Mouse (Mus musculus) ovary, adult 18-20 months (tissue): ENCODE results near the gene Filip1.

Source experiments
- DNase-seq: peaks from one replicate; pipeline ENCODE4 v3.0.0; 2022; ENCODE audit warnings: low spot score, mixed read lengths

Gene Filip1

DNA sequence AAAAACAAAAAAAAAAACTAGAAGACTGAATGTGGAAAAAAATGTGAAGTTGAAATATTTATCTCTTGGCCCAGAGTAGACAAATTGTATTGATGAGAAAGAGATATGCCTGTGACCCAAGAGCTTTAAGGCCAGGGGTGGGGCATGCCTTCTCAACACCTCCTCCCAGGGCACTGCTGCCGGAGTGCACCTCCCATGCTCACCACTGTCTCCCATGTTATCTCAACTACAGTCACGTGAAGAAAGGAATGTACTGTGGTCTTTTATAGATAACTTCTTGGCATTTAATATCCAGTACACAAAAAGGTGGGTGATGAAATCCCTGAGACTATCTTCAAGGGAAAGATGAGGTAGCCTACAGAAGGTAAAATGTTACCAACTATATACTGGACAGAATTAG, 64.7 kb downstream of the Filip1 start:
- DNase-seq, result no peak

DNA sequence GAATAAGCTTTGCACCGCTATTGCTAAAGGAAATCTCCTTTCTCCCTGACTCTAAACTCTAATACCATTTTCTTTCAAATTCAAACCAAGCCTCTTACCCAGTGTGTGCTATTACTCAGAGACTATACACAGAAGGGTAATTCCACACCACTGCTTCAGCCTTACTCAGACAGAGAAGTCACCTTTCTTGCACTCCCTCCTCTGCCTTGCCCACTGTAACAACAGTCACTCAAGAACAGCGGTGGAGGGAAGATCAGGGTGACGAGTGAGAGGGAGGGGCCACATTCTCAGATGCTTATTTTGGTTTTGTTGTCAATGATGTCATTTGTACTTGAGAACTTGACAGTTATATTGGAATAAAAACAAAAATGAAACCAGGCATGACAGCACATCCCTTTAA, 65.2 kb downstream of the Filip1 start:
- no peak for DNase-seq

DNA sequence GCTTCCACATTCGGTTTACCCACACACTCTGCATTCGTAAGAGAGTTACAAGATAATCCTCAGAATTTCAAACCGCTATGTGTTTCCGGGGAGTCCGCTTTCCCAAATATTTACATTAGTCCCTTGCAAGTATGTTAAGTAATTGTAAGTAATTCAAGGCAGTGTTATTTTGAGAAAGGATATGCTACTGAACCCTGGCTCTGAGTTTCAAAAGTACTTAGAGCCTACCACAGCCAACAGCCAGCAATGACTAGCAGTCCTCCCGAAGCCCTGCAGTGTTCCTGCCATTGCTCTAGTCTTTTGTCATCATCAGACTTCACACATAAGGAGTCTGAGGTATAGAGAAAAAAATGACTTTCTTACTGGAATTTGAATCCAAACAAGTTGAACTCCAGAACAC, 67.8 kb downstream of the Filip1 start:
- DNase-seq, result no peak

DNA sequence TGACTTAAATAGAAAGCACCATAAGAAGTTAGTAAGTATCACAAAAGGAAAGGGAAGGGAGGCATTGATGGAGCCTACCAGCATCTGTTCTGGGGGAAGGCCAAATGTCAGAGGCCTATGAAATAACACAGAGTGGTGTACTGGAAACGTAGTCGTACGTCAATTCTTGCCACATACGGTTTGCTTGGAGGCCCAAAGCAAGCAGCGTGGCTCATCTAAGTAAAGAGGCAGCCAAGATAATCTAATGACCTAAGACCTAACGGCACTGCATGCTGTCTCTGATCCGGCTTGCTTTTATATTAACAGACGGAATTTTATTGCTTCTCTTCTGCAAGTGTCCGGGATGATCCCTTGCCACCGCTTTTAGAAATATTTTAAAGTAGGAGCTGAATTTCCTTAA, 68.7 kb downstream of the Filip1 start:
- no peak for DNase-seq

DNA sequence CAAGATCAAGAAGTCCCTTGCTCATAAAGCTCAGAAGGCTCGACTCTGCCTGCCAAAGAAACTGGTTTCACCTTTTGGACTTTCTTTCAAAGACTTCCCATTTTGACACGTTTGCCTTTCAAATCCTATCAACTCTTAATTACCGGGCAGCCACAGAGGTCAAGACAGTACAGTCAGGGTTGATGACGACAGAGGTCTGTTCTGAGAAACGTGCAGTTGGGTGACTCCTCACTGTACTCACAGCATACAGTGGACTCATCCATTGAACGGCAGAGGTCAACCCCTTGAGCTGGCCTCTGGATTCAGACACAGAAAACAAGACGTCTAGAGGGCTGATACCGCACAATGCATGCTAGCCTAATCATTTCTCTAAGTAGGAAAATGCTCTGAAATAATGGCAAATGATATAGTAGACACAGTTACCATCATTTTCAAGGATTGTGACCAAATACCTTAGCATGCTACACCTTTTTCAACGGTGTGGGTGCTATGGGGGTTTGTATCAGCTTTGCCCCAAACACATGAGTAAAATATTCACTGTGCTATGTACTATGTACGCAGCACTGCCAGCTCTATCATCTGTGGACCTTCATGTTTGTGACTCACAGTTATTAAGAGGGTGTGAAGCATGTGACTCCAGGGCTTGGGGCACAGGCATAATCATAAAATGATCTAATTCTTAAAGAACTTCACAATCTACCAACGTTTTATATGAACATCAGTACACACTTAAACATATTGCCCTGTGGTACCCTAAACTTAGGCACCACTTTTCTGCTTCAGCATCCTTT, 74.0 kb downstream of the Filip1 start:
- DNase-seq, result no peak

DNA sequence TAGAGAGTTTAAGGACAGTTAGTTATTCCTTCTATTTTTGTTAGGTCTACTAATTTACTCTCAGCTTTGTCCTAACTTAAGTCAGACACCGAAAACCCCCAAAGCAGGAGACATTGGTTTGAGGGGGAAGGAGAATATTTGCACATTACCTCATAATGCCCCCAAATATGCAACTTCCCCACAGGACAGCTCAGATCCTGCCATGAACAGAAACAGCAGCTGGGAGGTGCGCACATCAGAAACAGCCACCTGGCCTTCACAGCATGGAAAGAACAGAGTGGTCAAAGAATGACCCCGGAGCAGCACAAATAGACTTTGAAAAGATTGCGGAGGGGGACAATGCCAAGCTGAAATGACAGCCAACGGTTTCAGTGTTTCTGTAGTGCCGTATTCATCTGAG, 75.1 kb downstream of the Filip1 start:
- no peak for DNase-seq

DNA sequence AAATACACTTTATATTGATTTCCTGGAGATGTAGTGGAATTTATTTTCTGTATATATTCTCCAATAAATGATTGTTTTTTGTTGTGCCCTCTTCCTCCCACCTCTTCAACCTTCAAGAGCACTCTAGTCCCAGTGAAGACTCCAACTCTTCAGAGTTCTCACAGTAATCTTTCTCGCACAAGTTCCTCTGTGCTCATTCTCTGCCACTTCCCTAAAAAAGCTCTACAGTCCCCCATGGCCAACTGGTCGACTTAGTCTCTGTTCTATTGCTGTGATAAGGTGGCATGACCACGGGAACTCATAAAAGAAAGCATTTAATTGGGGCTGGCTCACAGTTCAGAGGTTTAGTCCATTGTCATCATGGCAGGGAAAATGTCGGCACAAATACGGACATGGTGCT, 80.1 kb downstream of the Filip1 start:
- DNase-seq, result no peak

DNA sequence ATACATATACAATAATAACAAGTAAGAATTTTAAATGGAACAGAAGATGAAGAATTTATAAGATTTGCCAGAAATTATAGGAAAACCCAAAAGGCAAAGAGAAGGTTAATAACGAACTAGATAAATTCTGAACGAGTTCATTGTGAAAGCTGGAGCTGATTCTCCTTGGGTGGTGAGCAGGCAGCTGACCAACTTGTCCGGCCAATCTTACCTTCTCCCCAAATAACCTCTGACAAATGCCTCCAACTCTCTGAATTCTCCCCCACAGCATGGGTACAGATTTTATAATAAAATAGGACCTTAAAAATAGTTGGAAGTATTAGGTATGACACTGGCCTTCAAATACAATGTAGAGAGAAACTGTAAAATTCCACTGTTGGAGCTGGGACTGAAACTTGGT, 84.6 kb downstream of the Filip1 start:
- no peak for DNase-seq

DNA sequence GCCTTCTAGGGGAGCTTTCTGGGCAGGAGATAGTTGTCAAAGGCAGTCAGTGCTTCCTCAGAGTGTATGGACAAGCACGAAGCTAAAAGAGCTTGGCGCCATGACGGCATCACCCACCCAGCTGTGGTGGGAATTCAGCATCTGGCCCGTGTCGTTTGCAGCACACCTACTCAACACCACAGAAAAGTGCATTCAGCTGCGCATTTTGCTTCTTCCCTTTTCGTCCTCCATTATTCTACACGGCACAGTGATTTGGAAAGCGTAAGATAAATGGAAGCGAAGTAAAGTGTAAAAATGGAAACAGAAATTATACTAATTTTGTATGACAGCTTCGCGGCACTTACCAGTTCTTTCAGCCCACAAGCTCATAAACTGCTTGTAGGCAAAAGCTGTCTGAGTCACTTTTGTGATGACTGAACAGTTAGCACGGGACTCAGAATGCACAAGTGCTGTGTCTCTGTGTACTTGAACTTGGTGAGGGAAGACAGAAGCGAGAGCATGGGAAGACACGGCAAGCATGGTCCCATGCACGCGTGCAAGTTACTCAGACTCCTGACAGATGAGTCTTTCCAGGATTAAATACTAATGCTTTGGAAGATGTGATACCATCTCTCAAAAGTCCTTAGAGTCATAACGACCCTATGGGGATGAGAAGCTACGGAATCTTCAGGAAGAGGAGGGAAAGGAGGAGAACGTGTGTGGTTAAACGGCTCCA, 85.3 kb downstream of the Filip1 start:
- DNase-seq, result no peak

DNA sequence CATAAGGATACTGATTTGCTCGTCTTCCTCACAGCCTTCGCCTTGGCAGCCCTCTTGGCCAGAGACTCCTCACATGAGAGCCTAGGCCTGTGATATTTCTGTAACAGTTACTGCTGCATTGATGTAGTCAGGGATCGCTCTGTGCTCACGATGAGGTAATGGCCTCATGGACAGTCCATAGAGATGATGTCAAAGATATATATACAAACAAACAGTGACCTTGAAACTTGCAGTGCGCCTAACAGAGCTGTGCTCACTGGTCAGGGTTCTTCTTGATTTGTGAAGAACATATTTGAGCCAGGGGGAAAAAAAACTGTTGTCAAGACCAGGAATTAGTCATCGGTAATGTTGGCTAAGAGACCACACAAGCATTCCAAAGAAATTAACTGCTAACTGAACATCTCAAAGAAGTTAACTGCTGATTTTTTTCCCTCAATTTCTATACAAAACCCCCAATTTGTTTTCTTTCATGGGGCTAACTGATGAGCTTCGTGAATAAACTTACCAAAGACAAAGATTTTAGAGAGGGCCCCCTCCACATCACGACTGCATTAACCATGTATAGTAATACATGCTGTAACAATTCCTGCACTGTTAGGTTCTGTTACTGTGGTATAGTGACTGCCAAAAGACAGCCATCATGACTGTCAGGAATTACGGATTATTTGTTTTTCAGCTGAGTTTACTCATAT, 86.0 kb downstream of the Filip1 start:
- no peak for DNase-seq

DNA sequence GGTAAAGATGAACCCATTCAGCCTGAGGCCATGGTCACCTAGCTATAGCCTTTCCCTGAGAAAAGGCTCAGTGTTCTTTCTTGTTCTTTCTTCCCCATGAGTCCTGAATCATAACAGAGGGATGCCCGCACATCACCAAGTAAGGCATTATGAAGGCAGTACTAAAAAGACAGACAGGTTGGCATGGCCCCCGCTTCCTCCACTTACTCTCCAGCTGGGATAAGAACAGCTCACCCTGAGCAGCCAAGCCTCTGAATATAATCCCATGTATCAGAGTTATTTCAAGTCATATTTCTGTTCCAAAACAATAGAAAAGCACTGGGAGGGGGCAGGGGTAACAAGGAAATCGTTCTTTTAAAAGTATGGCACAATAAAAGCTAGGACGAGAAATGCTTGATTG, 86.7 kb downstream of the Filip1 start:
- DNase-seq, result no peak

DNA sequence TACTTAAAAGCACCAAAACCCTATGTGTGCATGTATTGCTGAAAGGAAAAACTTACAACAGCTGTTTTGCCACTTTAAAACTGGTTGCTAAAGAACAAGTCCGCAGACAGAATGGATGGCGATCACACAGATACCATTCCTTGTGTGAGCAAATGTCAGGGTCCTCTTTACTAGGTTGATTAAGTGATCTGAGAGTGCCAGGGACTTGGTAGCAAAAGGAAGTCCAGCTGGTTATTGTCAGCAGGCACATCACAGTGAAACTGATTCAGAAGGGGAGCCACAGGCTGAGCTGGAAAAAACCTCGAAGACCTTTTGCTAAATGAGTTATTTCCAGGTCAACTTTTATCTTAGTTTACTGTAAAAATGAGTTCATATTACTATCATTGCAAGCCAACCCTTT, 89.4 kb downstream of the Filip1 start:
- no peak for DNase-seq

DNA sequence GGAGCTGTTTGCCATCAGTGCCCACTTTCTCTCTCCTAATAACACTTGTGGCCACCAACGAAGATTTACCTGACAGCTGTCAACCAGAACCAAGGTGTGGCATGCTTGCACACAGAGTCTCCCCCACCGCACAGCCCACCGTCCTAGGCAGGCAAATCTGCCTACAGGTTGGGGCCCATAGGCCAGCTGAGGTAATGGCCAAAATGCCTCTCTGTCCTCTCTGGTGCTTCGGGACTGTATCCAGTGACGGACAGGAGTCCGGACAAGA, 90.2 kb downstream of the Filip1 start:
- no peak for DNase-seq

DNA sequence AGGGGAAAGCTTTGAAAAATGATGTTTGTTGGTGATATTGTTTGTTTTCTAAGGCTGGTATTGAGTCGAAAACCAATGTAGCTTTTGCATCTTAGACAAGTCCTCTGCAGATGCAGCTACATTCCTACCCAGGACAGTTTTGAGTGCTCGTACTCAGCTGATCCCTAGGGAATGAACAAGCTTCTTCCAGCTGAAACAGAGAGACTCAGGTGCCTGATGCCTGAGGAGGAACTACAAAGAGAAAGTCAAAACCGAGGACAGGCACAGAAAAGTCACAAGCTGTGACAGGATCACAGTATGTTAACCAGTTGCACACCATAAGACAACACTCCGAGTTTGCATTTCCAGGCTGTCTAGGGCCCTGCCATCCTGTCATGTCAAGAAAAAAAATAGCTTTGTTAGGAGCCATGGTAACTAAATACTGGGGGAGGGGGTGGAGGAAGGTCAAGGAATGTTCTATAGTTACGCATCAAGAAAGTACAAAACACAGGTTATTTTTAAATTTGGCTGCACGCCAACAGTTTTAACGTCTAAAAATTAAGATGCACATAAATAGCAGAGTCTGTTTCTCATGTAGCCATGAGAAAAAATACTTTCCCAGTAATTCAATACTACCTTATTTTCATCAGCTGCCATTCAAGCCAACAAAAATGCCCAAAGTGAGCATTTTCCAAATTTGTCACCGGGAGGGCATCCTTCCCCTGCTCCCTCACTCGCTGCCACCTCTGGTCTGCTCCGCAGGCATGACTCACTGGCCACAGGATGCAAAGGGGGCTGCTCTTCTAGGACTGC, 90.8 kb downstream of the Filip1 start:
- DNase-seq, result no peak

DNA sequence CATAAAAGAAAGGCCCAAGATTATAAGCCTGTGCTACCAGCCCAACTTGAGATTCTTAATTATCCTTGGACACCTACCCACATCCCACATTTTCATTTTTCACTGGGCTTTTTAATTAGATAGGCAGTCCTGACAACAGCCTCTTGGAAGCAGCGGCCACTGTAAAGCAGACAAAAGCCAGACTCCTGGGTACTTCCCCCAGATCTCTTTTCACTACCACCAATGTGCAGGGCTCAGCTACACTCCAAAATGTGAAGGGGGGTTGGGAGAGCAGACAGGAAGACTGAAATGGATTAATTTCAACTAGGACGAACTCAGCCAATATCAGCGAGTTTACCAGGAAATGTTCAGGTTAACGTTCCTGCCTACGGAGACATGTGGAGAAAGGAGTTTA, 92.1 kb downstream of the Filip1 start:
- no peak for DNase-seq

DNA sequence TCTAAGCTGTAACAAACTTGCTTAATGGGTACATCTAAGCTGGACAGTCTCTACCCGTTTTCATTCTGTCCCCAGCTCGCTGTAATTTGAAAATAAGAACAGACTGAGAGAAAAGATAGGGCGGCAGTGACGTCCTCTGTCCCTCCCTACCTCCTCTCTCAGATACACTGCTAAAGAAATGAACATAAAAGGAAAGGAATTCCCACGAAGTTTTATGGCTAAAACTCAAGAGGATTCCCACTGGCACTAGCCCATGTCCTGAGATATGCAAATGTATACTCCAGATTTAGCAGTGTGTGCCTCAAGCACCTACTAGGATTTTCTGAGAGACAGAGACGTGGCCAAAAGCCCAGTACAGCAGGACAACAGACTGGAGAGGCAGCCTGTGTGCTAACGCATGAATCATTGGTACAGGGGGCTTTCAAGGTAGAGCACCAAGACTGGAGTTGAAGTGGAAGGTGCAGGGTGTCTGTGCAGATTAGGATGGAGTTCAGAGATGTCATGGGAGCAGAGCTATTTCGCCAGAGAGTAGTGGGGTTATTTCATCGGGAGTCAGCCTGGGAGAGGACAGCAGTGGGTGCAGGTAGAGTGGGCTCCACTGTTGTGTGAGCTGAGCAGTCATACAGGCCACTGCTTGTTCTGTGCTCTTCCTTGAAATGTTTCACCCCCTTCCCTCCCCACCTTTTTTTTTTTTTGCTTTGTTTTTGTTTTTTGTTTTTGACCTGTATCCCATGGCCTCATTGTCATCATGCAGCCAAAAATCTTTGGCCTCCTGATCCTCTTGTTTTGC, 92.7 kb downstream of the Filip1 start:
- no peak for DNase-seq

DNA sequence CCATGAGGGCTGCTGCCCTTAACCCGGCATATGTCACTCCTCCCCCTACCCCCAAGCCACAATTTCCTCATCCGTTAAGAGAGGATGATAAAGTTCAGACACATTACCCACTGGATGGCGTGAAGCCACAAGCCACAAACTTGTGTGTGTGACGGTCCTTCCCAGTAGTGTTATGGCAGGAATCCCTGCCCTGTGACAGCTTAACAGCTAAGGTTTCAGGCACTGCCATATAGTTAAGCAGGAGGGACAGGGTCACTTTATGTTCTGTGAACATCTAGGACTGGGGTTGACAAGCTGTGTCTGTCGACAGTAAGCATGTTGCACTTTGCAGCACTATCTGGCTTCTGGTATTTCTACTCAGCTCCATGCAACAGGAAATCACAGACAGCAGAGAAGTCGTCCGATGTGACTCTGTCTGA, 93.3 kb downstream of the Filip1 start:
- DNase-seq, result no peak

DNA sequence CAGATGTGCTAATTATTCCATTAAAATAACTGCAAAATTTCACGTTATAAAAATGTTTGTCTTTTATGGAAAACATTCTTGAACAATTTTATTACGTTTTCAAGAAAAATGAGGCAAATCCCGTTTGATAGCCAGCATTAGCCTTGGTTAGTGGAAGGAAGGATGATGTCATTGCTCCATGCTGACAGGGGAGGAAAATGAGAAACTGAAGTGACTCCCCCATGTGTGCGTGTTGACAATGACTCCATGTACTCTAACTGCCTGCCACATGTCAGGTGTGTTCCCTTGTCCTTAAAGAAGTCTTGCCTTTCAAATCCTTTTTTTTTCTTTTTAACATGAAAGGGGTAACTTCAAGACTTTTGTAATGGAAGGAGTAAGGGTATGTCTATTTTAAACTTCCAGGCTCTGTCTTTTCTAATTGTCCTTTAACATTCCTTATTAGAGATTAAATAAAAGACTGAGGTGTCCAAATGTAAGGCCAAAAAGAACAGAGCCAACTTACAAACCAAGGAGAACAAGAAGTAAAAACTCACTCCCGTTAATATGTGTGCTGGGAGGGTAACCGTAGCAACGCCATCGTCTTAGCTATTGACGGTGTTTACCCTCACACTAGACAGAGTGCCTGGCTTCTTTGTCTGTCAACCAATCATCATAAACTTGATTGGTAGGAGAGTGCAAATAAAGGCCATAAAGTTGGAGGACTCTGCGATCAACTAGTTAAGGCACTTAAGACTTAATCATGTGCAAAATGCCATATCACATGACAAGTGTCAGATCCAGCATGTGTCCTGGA, 94.1 kb downstream of the Filip1 start:
- no peak for DNase-seq

DNA sequence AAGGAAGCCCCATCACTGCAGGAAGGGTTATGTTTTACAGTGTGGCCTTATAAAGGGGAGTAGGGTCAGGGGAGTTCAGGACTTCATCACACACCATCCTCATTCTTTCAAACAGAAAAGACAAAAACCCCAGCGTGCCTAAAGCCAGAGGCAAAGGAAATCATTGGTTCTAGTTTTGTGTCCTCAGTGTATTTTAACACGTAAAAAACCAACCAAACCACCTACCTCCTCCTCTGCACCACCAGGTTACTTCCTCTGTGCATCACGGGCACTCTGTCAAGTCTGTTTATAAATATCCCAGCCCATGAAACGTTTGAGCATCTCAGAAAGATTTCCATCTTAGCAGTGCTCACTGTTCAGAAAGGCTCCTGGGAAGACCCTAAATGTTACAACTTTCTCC, 98.4 kb downstream of the Filip1 start:
- no peak for DNase-seq

DNA sequence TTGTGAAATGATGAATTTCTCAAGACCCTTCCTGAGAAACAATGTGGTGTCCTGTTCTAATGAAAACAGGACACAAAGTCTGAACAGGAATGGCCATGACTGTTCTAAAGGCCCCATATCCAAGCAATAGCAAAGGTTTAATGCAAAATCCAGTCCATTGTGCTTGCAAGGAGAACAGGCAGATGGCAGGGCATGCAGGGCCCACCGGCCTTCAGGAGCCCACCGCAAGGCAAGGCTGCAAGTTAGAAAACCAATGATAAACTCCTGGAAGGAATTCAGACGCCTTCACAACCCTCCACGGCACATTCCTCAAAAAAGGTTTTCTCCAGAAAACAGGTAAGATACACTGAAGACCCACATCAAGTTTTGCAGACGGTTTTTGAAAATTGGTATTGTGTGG, 99.7 kb downstream of the Filip1 start:
- DNase-seq, result no peak

DNA sequence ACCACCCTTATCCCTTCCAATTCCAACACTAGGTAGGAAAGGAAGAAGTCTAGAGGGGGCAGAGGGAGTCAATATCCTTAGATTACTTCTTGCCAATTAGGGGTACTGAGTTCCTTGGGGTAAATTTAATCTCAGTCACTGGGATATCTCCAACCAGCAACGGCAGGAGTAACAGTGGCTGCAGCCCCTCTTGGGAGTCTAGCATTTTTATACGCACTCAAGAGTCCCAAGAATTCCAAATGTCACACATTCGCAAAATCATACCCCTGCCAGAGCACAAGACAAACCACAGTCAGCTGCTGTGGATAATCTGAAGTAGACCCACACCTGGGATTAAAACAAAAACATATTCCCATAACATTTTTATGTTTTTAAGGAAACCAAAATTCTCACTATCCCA, 102.5 kb downstream of the Filip1 start:
- no peak for DNase-seq
